ENCODE assay signal across 10 mouse cellular contexts in genomic region chr7:79284160-79284888, GRCm38 (mm10). TPM values are rescaled to one million over a fixed set of nuclear protein-coding genes. Genes with fewer than 3 reads are reported as not detected.
DNase-seq lines count a peak whose midpoint lies in the region; ATAC-seq lines count a peak whose summit lies in the region.
"Had no signal": no experiment of that assay in that cellular context is flagged by ENCODE, and none has a peak within 500 bp of the region (broad histone marks: within the 10 kb centered on the region; RNA-seq: fewer than 3 reads in every experiment).

No protein-coding gene starts in this region.

- no peak overlapping the region for H3K4me2 ChIP-seq in lung, embryonic 16.5 days (ENCODE audit: low read depth, low read length)
- H3K4me2 ChIP-seq in liver, embryonic 15.5 days, result peak overlapping the region; percentile 52
- H3K4me2 ChIP-seq in stomach, embryonic 15.5 days, result no peak overlapping the region
- no peak overlapping the region for H3K4me2 ChIP-seq in intestine, embryonic 15.5 days (replicated peaks)
- H3K4me2 ChIP-seq: kidney, embryonic 15.5 days had no signal

- peak; percentile 81 for DNase-seq in heart, adult 11 months
- no peak for DNase-seq in heart, postnatal 10 days
- no peak for DNase-seq in lung, postnatal 14 days
- no peak for DNase-seq in right cerebral cortex, postnatal 4 days

- peaks cover 42% of the 10 kb centered on the region for H3K4me1 ChIP-seq in lung, embryonic 16.5 days (replicated peaks; ENCODE audit: control insufficient read depth, insufficient read depth, low read length)
- H3K4me1 ChIP-seq in liver, embryonic 15.5 days (replicated peaks), result peaks cover 87% of the 10 kb centered on the region
- H3K4me1 ChIP-seq in stomach, embryonic 15.5 days, result peaks cover 9% of the 10 kb centered on the region
- H3K4me1 ChIP-seq in intestine, embryonic 15.5 days (replicated peaks), result peaks cover 21% of the 10 kb centered on the region

- H3K27ac ChIP-seq in lung, embryonic 16.5 days (ENCODE audit: low read length), result peak overlapping the region; percentile 30; the same call in 1 of the 2 replicates
- peak overlapping the region; percentile 81 for H3K27ac ChIP-seq in liver, embryonic 15.5 days (replicated peaks)
- no peak overlapping the region for H3K27ac ChIP-seq in stomach, embryonic 15.5 days
- H3K27ac ChIP-seq in intestine, embryonic 15.5 days, result no peak overlapping the region
- H3K27ac ChIP-seq: kidney, embryonic 15.5 days; macrophage had no signal

- H3K4me3 ChIP-seq in lung, embryonic 16.5 days (ENCODE audit: low read length), result no peak overlapping the region
- no peak overlapping the region; the same call in 1 of the 2 replicates for H3K4me3 ChIP-seq in liver, embryonic 15.5 days (replicated peaks)
- H3K4me3 ChIP-seq in stomach, embryonic 15.5 days (replicated peaks), result no peak overlapping the region
- no peak overlapping the region for H3K4me3 ChIP-seq in intestine, embryonic 15.5 days (replicated peaks)
- H3K4me3 ChIP-seq: kidney, embryonic 15.5 days had no signal

- intact Hi-C loops in heart, postnatal 10 days (cut with DNase I), result no loop called here

- no peaks in the 10 kb centered on the region for H3K27me3 ChIP-seq in lung, embryonic 16.5 days (ENCODE audit: control insufficient read depth, insufficient read depth, low read depth, low read length)
- no peaks in the 10 kb centered on the region for H3K27me3 ChIP-seq in liver, embryonic 15.5 days
- no peaks in the 10 kb centered on the region for H3K27me3 ChIP-seq in stomach, embryonic 15.5 days (replicated peaks)
- H3K27me3 ChIP-seq in intestine, embryonic 15.5 days (replicated peaks), result no peaks in the 10 kb centered on the region
- H3K27me3 ChIP-seq: kidney, embryonic 15.5 days had no signal

- H3K36me3 ChIP-seq in lung, embryonic 16.5 days (ENCODE audit: control insufficient read depth, insufficient read depth, low read length), result no peaks in the 10 kb centered on the region
- H3K36me3 ChIP-seq in liver, embryonic 15.5 days (replicated peaks), result peaks cover 8% of the 10 kb centered on the region; the same call in 1 of the 2 replicates
- H3K36me3 ChIP-seq in stomach, embryonic 15.5 days, result no peaks in the 10 kb centered on the region
- no peaks in the 10 kb centered on the region for H3K36me3 ChIP-seq in intestine, embryonic 15.5 days
- H3K36me3 ChIP-seq: kidney, embryonic 15.5 days had no signal

- ATAC-seq in lung, embryonic 16.5 days (ENCODE audit: low read depth), result no peak
- peak; percentile 62 for ATAC-seq in liver, embryonic 15.5 days (ENCODE audit: insufficient read depth)
- peak; percentile 58; the same call in 1 of the 2 replicates for ATAC-seq in stomach, embryonic 15.5 days (ENCODE audit: insufficient read depth, low FRiP score, low read depth)
- ATAC-seq in intestine, embryonic 15.5 days, result no peak

- no peaks in the 10 kb centered on the region for H3K9me3 ChIP-seq in lung, embryonic 16.5 days (ENCODE audit: control insufficient read depth, low read length)
- no peaks in the 10 kb centered on the region for H3K9me3 ChIP-seq in liver, embryonic 15.5 days (replicated peaks)
- no peaks in the 10 kb centered on the region for H3K9me3 ChIP-seq in stomach, embryonic 15.5 days
- H3K9me3 ChIP-seq in intestine, embryonic 15.5 days, result no peaks in the 10 kb centered on the region
- H3K9me3 ChIP-seq: kidney, embryonic 15.5 days had no signal

- 53% methylated on average over 14 of the region's 14 CpGs for WGBS in lung, embryonic 16.5 days
- WGBS in liver, embryonic 15.5 days (ENCODE audit: insufficient replicate concordance), result 29% methylated on average over 14 of the region's 14 CpGs
- WGBS in stomach, embryonic 15.5 days, result 72% methylated on average over 14 of the region's 14 CpGs
- WGBS in intestine, embryonic 15.5 days, result 76% methylated on average over 14 of the region's 14 CpGs

- no peak overlapping the region for H3K9ac ChIP-seq in lung, embryonic 16.5 days (ENCODE audit: low read length)
- peak overlapping the region; percentile 27 for H3K9ac ChIP-seq in liver, embryonic 15.5 days
- no peak overlapping the region for H3K9ac ChIP-seq in stomach, embryonic 15.5 days
- H3K9ac ChIP-seq in intestine, embryonic 15.5 days, result no peak overlapping the region
- H3K9ac ChIP-seq: kidney, embryonic 15.5 days had no signal

RNA-seq across cellular contexts. Expression of gene Abhd2, which starts 11.3 kb away (rescaled TPM):
- 10 to 100 TPM; 40.0 to 45.2 TPM for total RNA-seq in heart, postnatal 10 days (2021)
- 22.8 and 24.9 TPM in 2 replicates for polyA plus RNA-seq in lung, embryonic 16.5 days (2015; fragmentation: Nextera tagmentation; extraction: Ambion mirVana)
- polyA plus RNA-seq in liver, embryonic 15.5 days (2015; fragmentation: Nextera tagmentation; extraction: Ambion mirVana), result 11.4 TPM in 2 replicates
- polyA plus RNA-seq in stomach, embryonic 15.5 days (2015; fragmentation: Nextera tagmentation; extraction: Ambion mirVana), result 12.0 and 13.2 TPM in 2 replicates
- polyA plus RNA-seq in intestine, embryonic 15.5 days (2015; fragmentation: Nextera tagmentation; extraction: Ambion mirVana), result 14.3 and 16.3 TPM in 2 replicates

Comparison
In these comparisons a context has a peak if more than half of its experiments do, and no peak if none do; other contexts are left out.
1. ATAC-seq: peak in liver, embryonic 15.5 days (single experiment) and stomach, embryonic 15.5 days (single experiment); none in lung, embryonic 16.5 days (single experiment) and intestine, embryonic 15.5 days (single experiment).
2. H3K27ac ChIP-seq: peak in lung, embryonic 16.5 days (single experiment) and liver, embryonic 15.5 days (single experiment); none in stomach, embryonic 15.5 days (single experiment) and intestine, embryonic 15.5 days (single experiment).